Comparison of ENCODE assay signal across 12 mouse cellular contexts in genomic region chr3:39674927-39675326, GRCm38 (mm10).
"Had no signal": no experiment of that assay in that cellular context is flagged by ENCODE, and none has a peak within 500 bp of the region (broad histone marks: within the 10 kb centered on the region; RNA-seq: fewer than 3 reads in every experiment).

No protein-coding gene starts in this region.

- DNase-seq: kidney, adult 18-20 months; kidney, postnatal 10 days; kidney, postnatal 4 days; left cerebral cortex, postnatal 4 days; right cerebral cortex, postnatal 14 days; thymus, postnatal 36 days had no signal

- H3K4me3 ChIP-seq: layer of hippocampus, adult 2 months; limb, embryonic 13.5 days; lung, embryonic 15.5 days; midbrain, embryonic 13.5 days had no signal

- H3K9me3 ChIP-seq: limb, embryonic 13.5 days; lung, embryonic 15.5 days; midbrain, embryonic 13.5 days had no signal

- H3K27ac ChIP-seq: layer of hippocampus, adult 2 months; limb, embryonic 13.5 days; liver, embryonic 14.5 days; lung, embryonic 15.5 days; midbrain, embryonic 13.5 days; stomach, postnatal 0 days had no signal

- ATAC-seq: midbrain, embryonic 13.5 days had no signal

- H3K36me3 ChIP-seq: limb, embryonic 13.5 days; lung, embryonic 15.5 days; midbrain, embryonic 13.5 days had no signal

- H3K4me1 ChIP-seq: midbrain, embryonic 13.5 days had no signal

- H3K4me2 ChIP-seq: limb, embryonic 13.5 days; lung, embryonic 15.5 days; midbrain, embryonic 13.5 days had no signal

- H3K9ac ChIP-seq: limb, embryonic 13.5 days; liver, embryonic 14.5 days; lung, embryonic 15.5 days; midbrain, embryonic 13.5 days had no signal

- H3K27me3 ChIP-seq: limb, embryonic 13.5 days; lung, embryonic 15.5 days; midbrain, embryonic 13.5 days had no signal
